Mouse (Mus musculus) spleen, adult 12 weeks (tissue): ENCODE measurements around the gene Timm44.

Experiments used
- DNase-seq: peaks from one replicate; pipeline ENCODE4 v3.0.0; 2022; ENCODE audit warnings: low spot score

Timm44 gene

GRCm38 (mm10) chr8:4275275-4276110 lies at the start of gene Timm44:
TSS of gene Timm44 (minus strand) at chr8:4275913.
- peak; percentile 86 for DNase-seq

GRCm38 (mm10) chr8:4324983-4325750 lies 49.5 kb upstream of the Timm44 start, which contains the start of the genes Ccl25 and Elavl1:
TSS of gene Ccl25 (plus strand) at chr8:4325210.
TSS of gene Elavl1 (minus strand) at chr8:4325413.
- peak; percentile 97 for DNase-seq

GRCm38 (mm10) chr8:4324525-4324924 lies 48.8 kb upstream of the Timm44 start:
- DNase-seq, result no peak

- DNase-seq, result no peak
Measured at GRCm38 (mm10) chr8:4323917-4324316, 48.2 kb upstream of the Timm44 start.

GRCm38 (mm10) chr8:4322470-4322869 lies 46.8 kb upstream of the Timm44 start:
- peak; percentile 73 for DNase-seq

GRCm38 (mm10) chr8:4321031-4321430 lies 45.3 kb upstream of the Timm44 start:
- no peak for DNase-seq

GRCm38 (mm10) chr8:4320404-4320803 lies 44.7 kb upstream of the Timm44 start:
- DNase-seq, result no peak

GRCm38 (mm10) chr8:4319573-4319872 lies 43.8 kb upstream of the Timm44 start:
- no peak for DNase-seq

- no peak for DNase-seq
Measured at GRCm38 (mm10) chr8:4318796-4319572, 43.3 kb upstream of the Timm44 start.

- no peak for DNase-seq
Measured at GRCm38 (mm10) chr8:4318124-4318523, 42.4 kb upstream of the Timm44 start.

- DNase-seq, result no peak
Measured at GRCm38 (mm10) chr8:4314852-4315251, 39.1 kb upstream of the Timm44 start.

GRCm38 (mm10) chr8:4313254-4314124 lies 37.8 kb upstream of the Timm44 start:
- DNase-seq, result no peak

- no peak for DNase-seq
Measured at GRCm38 (mm10) chr8:4312104-4312503, 36.4 kb upstream of the Timm44 start.

GRCm38 (mm10) chr8:4305838-4306237 lies 30.1 kb upstream of the Timm44 start:
- DNase-seq, result no peak

GRCm38 (mm10) chr8:4304124-4304547 lies 28.4 kb upstream of the Timm44 start:
- DNase-seq, result no peak

- DNase-seq, result no peak
Measured at GRCm38 (mm10) chr8:4297822-4298221, 22.1 kb upstream of the Timm44 start.

- no peak for DNase-seq
Measured at GRCm38 (mm10) chr8:4292738-4293137, 17.0 kb upstream of the Timm44 start.

- DNase-seq, result no peak
Measured at GRCm38 (mm10) chr8:4276111-4276465, 375 bp upstream of the Timm44 start.

- DNase-seq, result no peak
Measured at GRCm38 (mm10) chr8:4269609-4270008, 6.1 kb downstream of the Timm44 start.

- no peak for DNase-seq
Measured at GRCm38 (mm10) chr8:4267627-4268026, 8.1 kb downstream of the Timm44 start.

- no peak for DNase-seq
Measured at GRCm38 (mm10) chr8:4265160-4265914, 10.4 kb downstream of the Timm44 start.
